8 mouse cellular contexts compared by ENCODE assay signal in the genomic region with DNA sequence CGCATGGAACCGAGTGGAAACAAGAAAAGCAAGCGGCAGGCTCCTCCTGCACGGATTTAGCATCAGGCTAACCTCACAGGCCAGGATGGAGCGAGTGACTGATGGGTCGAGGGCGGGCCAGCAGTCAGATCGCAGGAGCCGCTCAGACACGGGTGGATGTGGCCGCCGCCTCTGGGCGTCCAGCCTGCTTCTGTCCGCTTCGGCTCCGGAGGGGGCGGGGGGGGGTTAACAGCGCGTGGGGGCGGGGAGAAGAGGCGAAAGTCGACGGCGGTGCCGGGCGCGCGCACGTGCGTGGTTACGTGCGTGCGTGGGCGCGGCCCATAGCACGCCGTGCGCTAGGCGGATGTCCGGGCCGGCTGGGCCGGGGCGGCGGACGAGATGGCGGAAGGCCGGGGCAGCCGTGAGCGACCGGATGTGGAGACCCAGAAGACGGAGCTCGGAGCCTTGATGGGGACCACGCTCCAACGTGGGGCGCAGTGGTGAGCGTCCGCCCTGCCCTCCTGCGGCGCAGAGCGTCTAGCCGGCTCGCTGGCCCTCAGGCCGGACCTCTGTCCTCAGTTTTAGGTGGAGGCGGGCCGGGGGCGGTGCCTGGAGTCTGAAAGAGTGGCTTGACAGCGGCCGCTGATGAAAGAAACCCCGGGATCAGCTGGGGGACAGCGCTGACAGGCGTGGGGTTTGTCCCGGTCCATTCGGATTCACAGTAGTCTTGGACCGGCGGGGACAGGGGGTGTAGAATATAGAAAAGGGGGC. TPM values are rescaled to one million over a fixed set of nuclear protein-coding genes. Genes with fewer than 3 reads are reported as not detected.
DNase-seq lines count a peak whose midpoint lies in the region; ATAC-seq lines count a peak whose summit lies in the region.

Gene Usp4, plus strand, starts transcription at position 314 of the 750 bp plus-strand sequence.

- peaks cover 31% of the 10 kb centered on the region for H3K4me1 ChIP-seq in hindbrain, embryonic 15.5 days (replicated peaks)

- ATAC-seq in hindbrain, embryonic 15.5 days (ENCODE audit: low FRiP score, low read depth), result peak; percentile 96

- H3K4me2 ChIP-seq in hindbrain, embryonic 15.5 days, result peak within 1 kb of the TSS; percentile 77

- H3K27ac ChIP-seq in hindbrain, embryonic 15.5 days (replicated peaks), result peak within 1 kb of the TSS; percentile 94

- peak; percentile 91 for DNase-seq in ZHBTc4 (ENCODE audit: low read depth, low spot score)
- DNase-seq in cerebellum, postnatal 4 days (ENCODE audit: low spot score in 2 of 2), result peak; percentile 59 to 89
- DNase-seq in gastrocnemius, adult 18-20 months (ENCODE audit: low spot score), result peak; percentile 82
- DNase-seq in left cerebral cortex, adult 11 months (ENCODE audit: low spot score), result peak; percentile 83
- peak; percentile 93 for DNase-seq in lung, postnatal 36 days
- peak; percentile 93 for DNase-seq in retina, embryonic 14.5 days (ENCODE audit: low spot score)
- peak; percentile 81 to 87 for DNase-seq in thymus, postnatal 36 days

- peaks cover 27% of the 10 kb centered on the region for H3K36me3 ChIP-seq in hindbrain, embryonic 15.5 days

- no peaks in the 10 kb centered on the region for H3K9me3 ChIP-seq in hindbrain, embryonic 15.5 days

- peak within 1 kb of the TSS; percentile 64 for H3K4me3 ChIP-seq in hindbrain, embryonic 15.5 days

- WGBS in hindbrain, embryonic 15.5 days, result under 1% methylated on average over 70 of the region's 75 CpGs

- H3K27me3 ChIP-seq in hindbrain, embryonic 15.5 days, result no peaks in the 10 kb centered on the region

- peak within 1 kb of the TSS; percentile 75 for H3K9ac ChIP-seq in hindbrain, embryonic 15.5 days

RNA-seq across cellular contexts. Expression of gene Usp4, which starts in this region (rescaled TPM):
- 10 to 100 TPM; 81.6 to 89.2 TPM for total RNA-seq in gastrocnemius, adult 18-20 months (2021)
- 123 and 125 TPM in 2 replicates for polyA plus RNA-seq in hindbrain, embryonic 15.5 days (2015; fragmentation: Nextera tagmentation; extraction: Ambion mirVana)

Comparison
In these comparisons a context has a peak if more than half of its experiments do, and no peak if none do; other contexts are left out.
1. Peak in every context shown above with its lines: DNase-seq, ATAC-seq, H3K4me3 ChIP-seq and H3K27ac ChIP-seq.